In the genomic region with DNA sequence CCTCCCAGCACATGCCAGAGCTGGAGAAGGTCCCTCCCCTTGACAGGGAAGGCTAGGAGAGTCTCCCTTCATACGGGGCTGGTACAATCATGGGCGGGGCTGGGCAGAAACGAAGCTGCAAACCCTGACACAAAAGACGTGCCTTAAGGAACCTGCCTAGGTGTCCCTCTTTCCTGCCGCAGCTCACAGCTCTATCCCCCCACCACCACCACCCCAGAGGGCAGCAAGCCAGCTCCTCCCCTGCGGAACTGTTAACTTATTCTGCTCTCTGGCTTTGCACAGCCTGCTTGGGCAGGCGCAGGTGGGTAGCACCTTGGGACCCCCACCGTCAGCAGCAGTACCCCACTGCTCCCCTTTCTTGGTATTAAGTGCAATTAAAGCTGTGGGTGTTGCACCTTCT, we compare ENCODE assay signal across 24 mouse cellular contexts. TPM values are rescaled to one million over a fixed set of nuclear protein-coding genes. Genes with fewer than 3 reads are reported as not detected.
A peak's percentile ranks its signal among the peaks of the same experiment; 100 is the strongest.
DNase-seq lines count a peak whose midpoint lies in the region; ATAC-seq and TF ChIP-seq lines count a peak whose summit lies in the region.
"Had no signal": no experiment of that assay in that cellular context is flagged by ENCODE, and none has a peak within 500 bp of the region (broad histone marks: within the 10 kb centered on the region; RNA-seq: fewer than 3 reads in every experiment).

No protein-coding gene starts in this region.

- no peak overlapping the region for H3K4me2 ChIP-seq in intestine, embryonic 15.5 days (replicated peaks)
- no peak overlapping the region for H3K4me2 ChIP-seq in intestine, embryonic 16.5 days (ENCODE audit: low read depth, low read length)
- no peak overlapping the region for H3K4me2 ChIP-seq in stomach, embryonic 16.5 days (ENCODE audit: low read depth, low read length)
- no peak overlapping the region for H3K4me2 ChIP-seq in stomach, postnatal 0 days (replicated peaks; ENCODE audit: low read depth)
- H3K4me2 ChIP-seq: forebrain, embryonic 13.5 days; heart, embryonic 11.5 days; hindbrain, embryonic 14.5 days had no signal

- no peaks in the 10 kb centered on the region for H3K4me1 ChIP-seq in intestine, embryonic 15.5 days (replicated peaks)
- no peaks in the 10 kb centered on the region for H3K4me1 ChIP-seq in intestine, embryonic 16.5 days (ENCODE audit: control insufficient read depth, insufficient read depth, low read length)
- H3K4me1 ChIP-seq in stomach, embryonic 16.5 days (ENCODE audit: control insufficient read depth, insufficient read depth, low read length): no peaks in the 10 kb centered on the region
- H3K4me1 ChIP-seq in stomach, postnatal 0 days (replicated peaks; ENCODE audit: control insufficient read depth, insufficient read depth): no peaks in the 10 kb centered on the region
- no peaks in the 10 kb centered on the region for H3K4me1 ChIP-seq in limb, embryonic 10.5 days
- H3K4me1 ChIP-seq: forebrain, embryonic 10.5 days; forebrain, embryonic 13.5 days; hindbrain, embryonic 10.5 days had no signal

- TF ChIP-seq EP300 in stomach, postnatal 0 days (optimal IDR thresholded peaks at IDR 0.05): no peak

- WGBS in intestine, embryonic 15.5 days: 53% methylated on average over 8 of the region's 8 CpGs
- 68% methylated on average over 8 of the region's 8 CpGs for WGBS in intestine, embryonic 16.5 days
- WGBS in stomach, embryonic 16.5 days: 61% methylated on average over 8 of the region's 8 CpGs
- 54% methylated on average over 8 of the region's 8 CpGs for WGBS in stomach, postnatal 0 days
- WGBS in limb, embryonic 10.5 days: 81% methylated on average over 8 of the region's 8 CpGs

- peaks cover 49% of the 10 kb centered on the region for H3K36me3 ChIP-seq in intestine, embryonic 15.5 days
- H3K36me3 ChIP-seq in intestine, embryonic 16.5 days (ENCODE audit: control insufficient read depth, insufficient read depth, low read length): peaks cover 43% of the 10 kb centered on the region
- peaks cover 32% of the 10 kb centered on the region for H3K36me3 ChIP-seq in stomach, embryonic 16.5 days (ENCODE audit: control insufficient read depth, insufficient read depth, low read length)
- peaks cover 29% of the 10 kb centered on the region for H3K36me3 ChIP-seq in stomach, postnatal 0 days (ENCODE audit: control insufficient read depth, insufficient read depth, low read length)
- H3K36me3 ChIP-seq in limb, embryonic 10.5 days: peaks cover 100% of the 10 kb centered on the region

- H3K27me3 ChIP-seq in intestine, embryonic 15.5 days (replicated peaks): no peaks in the 10 kb centered on the region
- H3K27me3 ChIP-seq in intestine, embryonic 16.5 days (replicated peaks; ENCODE audit: control insufficient read depth, insufficient read depth, low read length): no peaks in the 10 kb centered on the region
- no peaks in the 10 kb centered on the region for H3K27me3 ChIP-seq in stomach, embryonic 16.5 days (ENCODE audit: control insufficient read depth, insufficient read depth, low read length)
- H3K27me3 ChIP-seq in stomach, postnatal 0 days (ENCODE audit: control insufficient read depth, insufficient read depth, low read length): no peaks in the 10 kb centered on the region
- no peaks in the 10 kb centered on the region for H3K27me3 ChIP-seq in limb, embryonic 10.5 days (ENCODE audit: low read depth, poor library complexity, severe bottlenecking)
- H3K27me3 ChIP-seq: forebrain, embryonic 13.5 days had no signal

- no peaks in the 10 kb centered on the region for H3K9me3 ChIP-seq in intestine, embryonic 15.5 days
- H3K9me3 ChIP-seq in intestine, embryonic 16.5 days (ENCODE audit: control insufficient read depth, low read length): no peaks in the 10 kb centered on the region
- no peaks in the 10 kb centered on the region for H3K9me3 ChIP-seq in stomach, embryonic 16.5 days (replicated peaks; ENCODE audit: control insufficient read depth, low read length)
- H3K9me3 ChIP-seq in stomach, postnatal 0 days (ENCODE audit: control insufficient read depth, low read length): no peaks in the 10 kb centered on the region
- no peaks in the 10 kb centered on the region for H3K9me3 ChIP-seq in limb, embryonic 10.5 days (replicated peaks)
- H3K9me3 ChIP-seq: forebrain, embryonic 10.5 days; forebrain, embryonic 13.5 days; hindbrain, embryonic 10.5 days had no signal

- H3K9ac ChIP-seq in intestine, embryonic 15.5 days: no peak overlapping the region
- H3K9ac ChIP-seq in intestine, embryonic 16.5 days (ENCODE audit: low read depth, low read length): no peak overlapping the region
- peak overlapping the region; percentile 19; the same call in 1 of the 2 replicates for H3K9ac ChIP-seq in stomach, embryonic 16.5 days (ENCODE audit: low read length)
- H3K9ac ChIP-seq in stomach, postnatal 0 days (ENCODE audit: low read length): no peak overlapping the region
- H3K9ac ChIP-seq: forebrain, embryonic 13.5 days; hindbrain, embryonic 14.5 days had no signal

- DNase-seq in cerebellum, adult 11-12 months: peak; percentile 16
- DNase-seq in cerebellum, adult 8-10 months: no peak
- no peak for DNase-seq in stomach, postnatal 0 days (ENCODE audit: low spot score)
- no peak for DNase-seq in limb, embryonic 10.5 days (ENCODE audit: low spot score)
- no peak for DNase-seq in ovary, postnatal 10 days (ENCODE audit: low spot score)
- DNase-seq: adrenal gland, adult 2 months; adrenal gland, postnatal 14 days; cerebellum, adult 11 months; cerebellum, adult 9-10 months; cerebellum, postnatal 14 days; gastrocnemius, postnatal 10 days had no signal

- H3K27ac ChIP-seq in intestine, embryonic 15.5 days: no peak overlapping the region
- no peak overlapping the region for H3K27ac ChIP-seq in intestine, embryonic 16.5 days (ENCODE audit: low read length)
- H3K27ac ChIP-seq in stomach, embryonic 16.5 days (ENCODE audit: low read length): no peak overlapping the region
- no peak overlapping the region for H3K27ac ChIP-seq in stomach, postnatal 0 days (replicated peaks)
- H3K27ac ChIP-seq in limb, embryonic 10.5 days: 0 out of 2 replicates have a peak overlapping the region, but pooled peaks have one; percentile 2
- H3K27ac ChIP-seq: forebrain, embryonic 10.5 days; forebrain, embryonic 13.5 days; hindbrain, embryonic 10.5 days; hindbrain, embryonic 14.5 days had no signal

- 0 out of 2 replicates have a peak, but pooled peaks have one; percentile 11 for ATAC-seq in intestine, embryonic 15.5 days
- no peak for ATAC-seq in intestine, embryonic 16.5 days
- ATAC-seq in stomach, embryonic 16.5 days (ENCODE audit: insufficient read depth, low FRiP score): peak; percentile 8; the same call in 1 of the 2 replicates
- no peak for ATAC-seq in stomach, postnatal 0 days (ENCODE audit: low FRiP score, low TSS enrichment)
- ATAC-seq: forebrain, embryonic 13.5 days; forebrain, embryonic 16.5 days had no signal

- TF ChIP-seq CTCF in stomach, postnatal 0 days (IDR thresholded peaks at IDR 0.05; ENCODE audit: low read depth): no peak

- H3K4me3 ChIP-seq in intestine, embryonic 15.5 days (replicated peaks): no peak overlapping the region
- H3K4me3 ChIP-seq in intestine, embryonic 16.5 days (ENCODE audit: low read length): no peak overlapping the region
- H3K4me3 ChIP-seq in stomach, embryonic 16.5 days (replicated peaks; ENCODE audit: low read length): no peak overlapping the region
- no peak overlapping the region for H3K4me3 ChIP-seq in stomach, postnatal 0 days (ENCODE audit: low read depth, low read length)
- no peak overlapping the region for H3K4me3 ChIP-seq in limb, embryonic 10.5 days
- H3K4me3 ChIP-seq: forebrain, embryonic 10.5 days; forebrain, embryonic 13.5 days; hindbrain, embryonic 10.5 days had no signal

RNA-seq across cellular contexts. Expression of a gene that starts 8.5 kb away (rescaled TPM):
- 8.4 and 9.9 TPM in 2 replicates for polyA plus RNA-seq in intestine, embryonic 15.5 days (2015; fragmentation: Nextera tagmentation; extraction: Ambion mirVana)
- 8.8 and 9.4 TPM in 2 replicates for polyA plus RNA-seq in intestine, embryonic 16.5 days (2015; fragmentation: Nextera tagmentation; extraction: Ambion mirVana)
- polyA plus RNA-seq in stomach, embryonic 16.5 days (2015; fragmentation: Nextera tagmentation; extraction: Ambion mirVana): 6.4 and 7.5 TPM in 2 replicates
- polyA plus RNA-seq in stomach, postnatal 0 days (2015; fragmentation: Nextera tagmentation; extraction: Ambion mirVana): 4.1 and 4.4 TPM in 2 replicates
- polyA plus RNA-seq in limb, embryonic 10.5 days (2016; fragmentation: Nextera tagmentation; extraction: Ambion mirVana): 20.2 and 20.8 TPM in 2 replicates

RNA-seq across cellular contexts. Expression of a gene that starts 29.4 kb away (rescaled TPM):
- 7.3 and 7.9 TPM in 2 replicates for polyA plus RNA-seq in intestine, embryonic 15.5 days (2015; fragmentation: Nextera tagmentation; extraction: Ambion mirVana)
- 5.9 and 6.8 TPM in 2 replicates for polyA plus RNA-seq in intestine, embryonic 16.5 days (2015; fragmentation: Nextera tagmentation; extraction: Ambion mirVana)
- polyA plus RNA-seq in stomach, embryonic 16.5 days (2015; fragmentation: Nextera tagmentation; extraction: Ambion mirVana): 6.1 and 6.3 TPM in 2 replicates
- polyA plus RNA-seq in stomach, postnatal 0 days (2015; fragmentation: Nextera tagmentation; extraction: Ambion mirVana): 2.7 and 3.0 TPM in 2 replicates
- 9.5 and 11.3 TPM in 2 replicates for polyA plus RNA-seq in limb, embryonic 10.5 days (2016; fragmentation: Nextera tagmentation; extraction: Ambion mirVana)

RNA-seq across cellular contexts. Expression of a gene that starts 29.7 kb away (rescaled TPM):
- 0.33 and 0.62 TPM in 2 replicates for polyA plus RNA-seq in intestine, embryonic 15.5 days (2015; fragmentation: Nextera tagmentation; extraction: Ambion mirVana)
- 0.38 TPM in 2 replicates for polyA plus RNA-seq in intestine, embryonic 16.5 days (2015; fragmentation: Nextera tagmentation; extraction: Ambion mirVana)
- polyA plus RNA-seq in stomach, embryonic 16.5 days (2015; fragmentation: Nextera tagmentation; extraction: Ambion mirVana): 0.25 and 0.26 TPM in 2 replicates
- 0.11 and 0.21 TPM in 2 replicates for polyA plus RNA-seq in stomach, postnatal 0 days (2015; fragmentation: Nextera tagmentation; extraction: Ambion mirVana)
- 0.29 TPM in 1 of 2 replicates, not detected in the other for polyA plus RNA-seq in limb, embryonic 10.5 days (2016; fragmentation: Nextera tagmentation; extraction: Ambion mirVana)
- polyA plus RNA-seq: embryonic facial prominence, embryonic 11.5 days had no signal

RNA-seq across cellular contexts. Expression of a gene that starts 31.1 kb away (rescaled TPM):
- 0.92 and 1.3 TPM in 2 replicates for polyA plus RNA-seq in intestine, embryonic 15.5 days (2015; fragmentation: Nextera tagmentation; extraction: Ambion mirVana)
- 0.76 and 0.81 TPM in 2 replicates for polyA plus RNA-seq in intestine, embryonic 16.5 days (2015; fragmentation: Nextera tagmentation; extraction: Ambion mirVana)
- 1.4 and 1.5 TPM in 2 replicates for polyA plus RNA-seq in stomach, embryonic 16.5 days (2015; fragmentation: Nextera tagmentation; extraction: Ambion mirVana)
- polyA plus RNA-seq in stomach, postnatal 0 days (2015; fragmentation: Nextera tagmentation; extraction: Ambion mirVana): 0.96 and 1.2 TPM in 2 replicates
- 0.88 and 1.0 TPM in 2 replicates for polyA plus RNA-seq in limb, embryonic 10.5 days (2016; fragmentation: Nextera tagmentation; extraction: Ambion mirVana)

RNA-seq across cellular contexts. Expression of a gene that starts 51.3 kb away (rescaled TPM):
- polyA plus RNA-seq in intestine, embryonic 15.5 days (2015; fragmentation: Nextera tagmentation; extraction: Ambion mirVana): 0.28 and 0.31 TPM in 2 replicates
- polyA plus RNA-seq in intestine, embryonic 16.5 days (2015; fragmentation: Nextera tagmentation; extraction: Ambion mirVana): 0.23 and 0.37 TPM in 2 replicates
- polyA plus RNA-seq in stomach, embryonic 16.5 days (2015; fragmentation: Nextera tagmentation; extraction: Ambion mirVana): 0.22 TPM in 1 of 2 replicates, not detected in the other
- 0.17 TPM in 1 of 2 replicates, not detected in the other for polyA plus RNA-seq in stomach, postnatal 0 days (2015; fragmentation: Nextera tagmentation; extraction: Ambion mirVana)
- not detected in 2 replicates for polyA plus RNA-seq in limb, embryonic 10.5 days (2016; fragmentation: Nextera tagmentation; extraction: Ambion mirVana)
- polyA plus RNA-seq: embryonic facial prominence, embryonic 11.5 days; embryonic facial prominence, embryonic 14.5 days; forebrain, embryonic 10.5 days; forebrain, embryonic 13.5 days; forebrain, embryonic 16.5 days; heart, embryonic 11.5 days; heart, embryonic 14.5 days; heart, postnatal 0 days had no signal

Comparison
In these comparisons a context has a peak if more than half of its experiments do, and no peak if none do; other contexts are left out.
1. ATAC-seq: peak in intestine, embryonic 15.5 days (single experiment) and stomach, embryonic 16.5 days (single experiment); none in intestine, embryonic 16.5 days (single experiment) and stomach, postnatal 0 days (single experiment).